Comparison of ENCODE assay signal across 8 mouse cellular contexts in the genomic region with DNA sequence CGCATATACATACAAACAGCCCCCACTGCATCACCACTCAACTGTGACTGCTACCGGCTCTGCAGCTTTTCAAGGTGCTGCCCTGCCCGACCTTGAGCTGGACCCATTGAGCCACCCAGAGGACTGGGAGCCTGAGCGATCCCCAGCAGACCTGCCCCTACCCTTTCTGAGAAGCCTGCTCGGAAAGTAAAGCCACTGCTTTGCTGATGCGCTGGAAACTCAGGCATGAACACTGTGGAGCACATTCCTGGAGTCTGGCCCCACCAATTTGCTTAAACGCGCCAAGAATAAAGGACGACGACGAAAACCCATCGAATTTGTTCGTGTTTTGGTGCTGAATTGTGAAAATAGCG. TPM values are rescaled to one million over a fixed set of nuclear protein-coding genes. Genes with fewer than 3 reads are reported as not detected.
DNase-seq lines count a peak whose midpoint lies in the region; ATAC-seq and TF ChIP-seq lines count a peak whose summit lies in the region.

No protein-coding gene starts in this region.

- H3K4me1 ChIP-seq in testis, adult 2 months (ENCODE audit: control insufficient read depth, insufficient read depth, low read length): peaks cover 21% of the 10 kb centered on the region
- H3K4me1 ChIP-seq in forebrain, embryonic 15.5 days: peaks cover 31% of the 10 kb centered on the region
- peaks cover 29% of the 10 kb centered on the region for H3K4me1 ChIP-seq in kidney, postnatal 0 days (replicated peaks; ENCODE audit: insufficient read depth, low read length)

- H3K36me3 ChIP-seq in testis, adult 2 months (ENCODE audit: control insufficient read depth, insufficient read depth, low read length): no peaks in the 10 kb centered on the region
- no peaks in the 10 kb centered on the region for H3K36me3 ChIP-seq in forebrain, embryonic 15.5 days
- peaks cover 3% of the 10 kb centered on the region; the same call in 1 of the 2 replicates for H3K36me3 ChIP-seq in kidney, postnatal 0 days (ENCODE audit: insufficient read depth, low read length)
- no peaks in the 10 kb centered on the region for H3K36me3 ChIP-seq in myocyte (ENCODE audit: control insufficient read depth, insufficient read depth)

- no peaks in the 10 kb centered on the region for H3K9me3 ChIP-seq in forebrain, embryonic 15.5 days
- H3K9me3 ChIP-seq in kidney, postnatal 0 days (replicated peaks; ENCODE audit: low read length): no peaks in the 10 kb centered on the region

- no peak overlapping the region for H3ac ChIP-seq in myocyte (ENCODE audit: control insufficient read depth, insufficient read length)

- peak overlapping the region; percentile 50 for H3K27ac ChIP-seq in testis, adult 2 months (ENCODE audit: control insufficient read depth, insufficient read depth, low read depth, low read length)
- H3K27ac ChIP-seq in forebrain, embryonic 15.5 days (replicated peaks): 0 out of 2 replicates have a peak overlapping the region, but pooled peaks have one; percentile 9
- H3K27ac ChIP-seq in kidney, postnatal 0 days: peak overlapping the region; percentile 93

- no peak for DNase-seq in testis, postnatal 10 days (ENCODE audit: low spot score)
- peak; percentile 52 for DNase-seq in kidney, postnatal 0 days (ENCODE audit: low spot score)
- DNase-seq in urinary bladder, postnatal 10 days (ENCODE audit: low spot score): no peak
- DNase-seq in Muller cell, postnatal 12 days (ENCODE audit: inconsistent ontology term): no peak
- no peak for DNase-seq in layer of hippocampus, adult 11-12 months (ENCODE audit: low spot score)

- no peak for ATAC-seq in forebrain, embryonic 15.5 days (replicated peaks)
- ATAC-seq in kidney, postnatal 0 days (replicated peaks; ENCODE audit: low FRiP score, low read depth): no peak

- H3K4me3 ChIP-seq in testis, adult 2 months (ENCODE audit: control insufficient read depth, low read depth, low read length): peak overlapping the region; percentile 84
- H3K4me3 ChIP-seq in forebrain, embryonic 15.5 days: peak overlapping the region; percentile 78
- H3K4me3 ChIP-seq in kidney, postnatal 0 days (replicated peaks; ENCODE audit: low read depth, low read length): peak overlapping the region; percentile 67
- peak overlapping the region; percentile 55 for H3K4me3 ChIP-seq in myocyte

- no peak for TF ChIP-seq CTCF in testis, adult 2 months (IDR thresholded peaks at IDR 0.05; ENCODE audit: control insufficient read depth, insufficient read depth, insufficient replicate concordance, low read depth, low read length)
- TF ChIP-seq CTCF in kidney, postnatal 0 days (IDR thresholded peaks at IDR 0.05; ENCODE audit: low read depth): no peak

- no peak for TF ChIP-seq POLR2A in testis, adult 2 months (IDR thresholded peaks at IDR 0.05; ENCODE audit: control insufficient read depth, low read depth, low read length)
- no peak for TF ChIP-seq POLR2A in myocyte (IDR thresholded peaks at IDR 0.05; ENCODE audit: insufficient read length, low read depth)

- WGBS in forebrain, embryonic 15.5 days: 2% methylated on average over 14 of the region's 14 CpGs
- WGBS in kidney, postnatal 0 days: under 1% methylated on average over 14 of the region's 14 CpGs

- H3K9ac ChIP-seq in forebrain, embryonic 15.5 days (replicated peaks): peak overlapping the region; percentile 46
- peak overlapping the region; percentile 64 for H3K9ac ChIP-seq in kidney, postnatal 0 days (ENCODE audit: low read depth, low read length)

- peaks cover 35% of the 10 kb centered on the region for H3K79me2 ChIP-seq in myocyte (ENCODE audit: control insufficient read depth, insufficient read depth)

- no peaks in the 10 kb centered on the region for H3K27me3 ChIP-seq in testis, adult 2 months (ENCODE audit: control insufficient read depth, insufficient read depth, low read length)
- peaks cover 22% of the 10 kb centered on the region for H3K27me3 ChIP-seq in forebrain, embryonic 15.5 days
- H3K27me3 ChIP-seq in kidney, postnatal 0 days (ENCODE audit: insufficient read depth, low read length): no peaks in the 10 kb centered on the region
- H3K27me3 ChIP-seq in myocyte (ENCODE audit: control insufficient read depth, insufficient read depth, insufficient read length): no peaks in the 10 kb centered on the region

- peak overlapping the region; percentile 94 for H3K4me2 ChIP-seq in forebrain, embryonic 15.5 days (replicated peaks)
- peak overlapping the region; percentile 100 for H3K4me2 ChIP-seq in kidney, postnatal 0 days (ENCODE audit: low read length)
- H3K4me2 ChIP-seq in myocyte (ENCODE audit: low read depth): peak overlapping the region; percentile 100

TF ChIP-seq in myocyte, 11 proteins besides CTCF, POLR2A, EP300 and RAD21:
- TF ChIP-seq MYOG (IDR thresholded peaks at IDR 0.05; ENCODE audit: control insufficient read depth in 1 of 3, insufficient read depth in 1 of 3, insufficient read length in 2 of 3, low read depth in 2 of 3): no peak
- no peak for TF ChIP-seq SRF (IDR thresholded peaks at IDR 0.05; ENCODE audit: control insufficient read depth, insufficient read length, low read depth)
- no peak for TF ChIP-seq TCF12 (IDR thresholded peaks at IDR 0.05; ENCODE audit: insufficient read depth, poor library complexity, severe bottlenecking)
- TF ChIP-seq CEBPB (IDR thresholded peaks at IDR 0.05; ENCODE audit: insufficient read depth, poor library complexity, severe bottlenecking): no peak
- TF ChIP-seq MAX (IDR thresholded peaks at IDR 0.05; ENCODE audit: low read depth): no peak
- TF ChIP-seq MYOD1 (IDR thresholded peaks at IDR 0.05; ENCODE audit: control insufficient read depth in 1 of 3, insufficient read length in 2 of 3, low read depth in 2 of 3): no peak
- TF ChIP-seq TCF3 (IDR thresholded peaks at IDR 0.05; ENCODE audit: insufficient read length, low read depth): no peak
- TF ChIP-seq POLR2AphosphoS2 (IDR thresholded peaks at IDR 0.05; ENCODE audit: insufficient read length, low read depth): no peak

RNA-seq across cellular contexts. Expression of gene Klhl21, which starts 0.5 kb away (rescaled TPM):
- 17.1 TPM in 2 replicates for polyA plus RNA-seq in testis, adult 2 months (2012; rRNA removed)
- 3.0 and 3.5 TPM in 2 replicates for polyA plus RNA-seq in forebrain, embryonic 15.5 days (2015; fragmentation: Nextera tagmentation; extraction: Ambion mirVana)
- polyA plus RNA-seq in kidney, postnatal 0 days (2015; fragmentation: Nextera tagmentation; extraction: Ambion mirVana): 10.7 and 11.2 TPM in 2 replicates
- polyA plus RNA-seq in myocyte (2012; fragmentation: generic; extraction: Trizol): 25.8 TPM

RNA-seq across cellular contexts. Expression of gene Phf13, which starts 12.1 kb away (rescaled TPM):
- polyA plus RNA-seq in testis, adult 2 months (2012; rRNA removed): 41.8 and 43.6 TPM in 2 replicates
- polyA plus RNA-seq in forebrain, embryonic 15.5 days (2015; fragmentation: Nextera tagmentation; extraction: Ambion mirVana): 19.5 and 21.8 TPM in 2 replicates
- polyA plus RNA-seq in kidney, postnatal 0 days (2015; fragmentation: Nextera tagmentation; extraction: Ambion mirVana): 23.6 and 23.7 TPM in 2 replicates
- 13.5 TPM for polyA plus RNA-seq in myocyte (2012; fragmentation: generic; extraction: Trizol)

RNA-seq across cellular contexts. Expression of gene Thap3, which starts 19.3 kb away (rescaled TPM):
- 4.2 and 5.5 TPM in 2 replicates for polyA plus RNA-seq in testis, adult 2 months (2012; rRNA removed)
- 41.4 and 41.6 TPM in 2 replicates for polyA plus RNA-seq in forebrain, embryonic 15.5 days (2015; fragmentation: Nextera tagmentation; extraction: Ambion mirVana)
- 34.5 and 35.1 TPM in 2 replicates for polyA plus RNA-seq in kidney, postnatal 0 days (2015; fragmentation: Nextera tagmentation; extraction: Ambion mirVana)
- polyA plus RNA-seq in myocyte (2012; fragmentation: generic; extraction: Trizol): 46.4 TPM

RNA-seq across cellular contexts. Expression of gene Zbtb48, which starts 19.3 kb away (rescaled TPM):
- 18.2 and 22.4 TPM in 2 replicates for polyA plus RNA-seq in testis, adult 2 months (2012; rRNA removed)
- 18.0 and 21.5 TPM in 2 replicates for polyA plus RNA-seq in forebrain, embryonic 15.5 days (2015; fragmentation: Nextera tagmentation; extraction: Ambion mirVana)
- 14.4 and 16.3 TPM in 2 replicates for polyA plus RNA-seq in kidney, postnatal 0 days (2015; fragmentation: Nextera tagmentation; extraction: Ambion mirVana)
- polyA plus RNA-seq in myocyte (2012; fragmentation: generic; extraction: Trizol): 7.2 TPM

RNA-seq across cellular contexts. Expression of gene Tas1r1, which starts 30.2 kb away (rescaled TPM):
- 30.2 and 37.6 TPM in 2 replicates for polyA plus RNA-seq in testis, adult 2 months (2012; rRNA removed)
- 1.5 TPM in 2 replicates for polyA plus RNA-seq in forebrain, embryonic 15.5 days (2015; fragmentation: Nextera tagmentation; extraction: Ambion mirVana)
- polyA plus RNA-seq in kidney, postnatal 0 days (2015; fragmentation: Nextera tagmentation; extraction: Ambion mirVana): 0.39 and 0.45 TPM in 2 replicates
- 14.7 TPM for polyA plus RNA-seq in myocyte (2012; fragmentation: generic; extraction: Trizol)

Comparison
In these comparisons a context has a peak if more than half of its experiments do, and no peak if none do; other contexts are left out.
1. H3K27ac ChIP-seq: peak in every context shown above with its lines; median percentile 93 in kidney, postnatal 0 days; 50 in testis, adult 2 months; 9 in forebrain, embryonic 15.5 days.